In genomic region chr1:107525592-107525991, GRCm38 (mm10) we compare ENCODE assay signal across 17 mouse cellular contexts. TPM values are rescaled to one million over a fixed set of nuclear protein-coding genes. Genes with fewer than 3 reads are reported as not detected.
"Had no signal": no experiment of that assay in that cellular context is flagged by ENCODE, and none has a peak within 500 bp of the region (broad histone marks: within the 10 kb centered on the region; RNA-seq: fewer than 3 reads in every experiment).

No protein-coding gene starts in this region.

- H3K27me3 ChIP-seq: liver, embryonic 13.5 days; liver, embryonic 15.5 days; lung, embryonic 15.5 days; midbrain, embryonic 13.5 days; midbrain, embryonic 15.5 days; neural tube, embryonic 13.5 days; neural tube, embryonic 15.5 days; stomach, embryonic 15.5 days had no signal

- H3K4me3 ChIP-seq: liver, embryonic 13.5 days; liver, embryonic 15.5 days; lung, embryonic 15.5 days; midbrain, embryonic 13.5 days; midbrain, embryonic 15.5 days; myocyte; neural tube, embryonic 13.5 days; neural tube, embryonic 15.5 days; stomach, embryonic 15.5 days had no signal

- ATAC-seq: liver, postnatal 0 days; lung, postnatal 0 days; midbrain, embryonic 13.5 days; midbrain, embryonic 15.5 days had no signal

- H3K9me3 ChIP-seq: liver, embryonic 13.5 days; liver, embryonic 15.5 days; lung, embryonic 15.5 days; midbrain, embryonic 13.5 days; midbrain, embryonic 15.5 days; neural tube, embryonic 13.5 days; neural tube, embryonic 15.5 days; stomach, embryonic 15.5 days had no signal

- H3K4me1 ChIP-seq: liver, embryonic 13.5 days; liver, embryonic 15.5 days; lung, embryonic 15.5 days; midbrain, embryonic 13.5 days; midbrain, embryonic 15.5 days; neural tube, embryonic 13.5 days; neural tube, embryonic 15.5 days; stomach, embryonic 15.5 days had no signal

- H3K36me3 ChIP-seq: liver, embryonic 13.5 days; liver, embryonic 15.5 days; lung, embryonic 15.5 days; midbrain, embryonic 13.5 days; midbrain, embryonic 15.5 days; neural tube, embryonic 13.5 days; neural tube, embryonic 15.5 days; stomach, embryonic 15.5 days had no signal

- DNase-seq: liver, embryonic 13.5 days; liver, postnatal 0 days; lung, adult 2 months; lung, postnatal 4 days; right cerebral cortex, postnatal 14 days; thymus, adult 18-20 months; thymus, postnatal 14 days; thymus, postnatal 36 days had no signal

RNA-seq across cellular contexts. Expression of gene Serpinb2, which starts 14.4 kb away (rescaled TPM):
- polyA plus RNA-seq: midbrain, embryonic 13.5 days; midbrain, embryonic 15.5 days; neural tube, embryonic 15.5 days had no signal
